Mouse (Mus musculus) c-Kit-positive CD71-negative TER-119-negative erythroid progenitor cells, embryonic 14.5 days (primary cell): ENCODE data around the gene Cpe.

Source experiments
- DNase-seq: peaks from one replicate; pipeline ENCODE4 v3.0.0-alpha.2; 2013; ENCODE audit warnings: low read depth

Gene Cpe

DNA sequence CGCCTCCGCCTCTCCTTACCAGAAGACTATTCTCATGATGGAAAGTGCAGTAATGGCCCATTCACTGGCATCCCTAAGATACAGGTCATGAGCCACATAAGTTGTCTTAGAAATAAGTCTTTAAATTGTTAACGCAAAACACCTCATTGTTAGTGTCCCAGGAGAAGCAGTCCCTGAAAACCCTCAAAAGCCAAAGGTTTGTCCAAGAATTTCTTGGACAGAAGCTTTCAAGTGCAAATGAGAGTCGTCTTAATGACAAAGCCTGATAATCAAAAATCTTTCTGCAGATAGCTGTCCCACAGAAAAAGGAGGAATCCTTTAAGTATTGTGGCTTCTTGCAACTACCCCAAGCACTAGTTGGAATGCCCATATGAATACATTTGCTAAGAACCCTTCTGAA lies 60.7 kb downstream of the Cpe start:
- DNase-seq: no peak

DNA sequence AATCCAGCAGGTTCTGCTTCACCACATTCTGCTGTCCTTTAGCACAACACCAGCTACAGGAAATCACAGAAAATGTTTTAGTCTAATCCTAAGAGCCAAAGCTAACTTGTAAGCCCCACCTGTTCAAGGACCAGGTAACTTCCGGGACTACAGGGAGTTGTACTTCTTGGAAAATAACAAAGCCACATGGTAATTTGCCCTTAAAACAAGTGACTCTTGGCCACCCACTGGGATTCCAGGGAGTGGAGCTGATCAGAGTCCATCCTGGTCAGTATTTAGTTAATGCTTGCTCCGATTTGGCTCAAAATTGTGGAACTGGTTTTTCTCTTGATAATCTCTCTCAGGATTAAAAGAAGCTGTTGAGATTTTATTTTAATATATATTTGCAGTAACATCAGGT lies 61.1 kb downstream of the Cpe start:
- no peak for DNase-seq

DNA sequence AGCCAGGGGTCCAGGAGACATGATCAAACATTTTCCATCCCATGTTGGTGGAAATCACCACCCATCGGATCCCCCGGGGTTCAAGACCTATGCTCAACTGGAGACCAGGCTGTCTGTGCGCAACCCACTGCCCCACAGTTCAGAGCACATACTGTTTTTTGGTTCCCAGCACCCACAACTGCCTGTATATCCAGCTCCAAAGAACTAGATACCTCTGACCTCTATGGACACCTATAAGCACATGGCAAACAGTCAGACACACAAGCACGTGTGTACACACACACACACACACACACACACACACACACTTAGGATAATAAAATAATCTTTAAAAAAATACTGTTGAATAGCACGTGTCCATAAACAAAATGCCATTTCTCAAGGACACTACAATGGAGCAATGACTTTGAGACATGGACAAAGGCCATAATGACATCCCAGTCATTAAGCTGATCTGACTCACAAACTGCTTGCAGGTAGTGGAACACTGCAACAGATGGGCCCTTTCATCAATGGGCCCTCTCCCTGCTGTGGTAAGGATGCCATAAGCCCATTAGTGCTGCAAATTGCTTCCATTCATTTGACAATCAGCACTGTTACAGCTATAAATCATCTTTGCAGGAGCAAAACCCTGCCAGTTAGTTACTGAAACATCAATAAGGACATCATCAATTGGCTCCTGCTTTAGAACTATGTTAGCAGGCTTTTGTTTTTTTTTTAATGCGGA lies 63.7 kb downstream of the Cpe start:
- no peak for DNase-seq

DNA sequence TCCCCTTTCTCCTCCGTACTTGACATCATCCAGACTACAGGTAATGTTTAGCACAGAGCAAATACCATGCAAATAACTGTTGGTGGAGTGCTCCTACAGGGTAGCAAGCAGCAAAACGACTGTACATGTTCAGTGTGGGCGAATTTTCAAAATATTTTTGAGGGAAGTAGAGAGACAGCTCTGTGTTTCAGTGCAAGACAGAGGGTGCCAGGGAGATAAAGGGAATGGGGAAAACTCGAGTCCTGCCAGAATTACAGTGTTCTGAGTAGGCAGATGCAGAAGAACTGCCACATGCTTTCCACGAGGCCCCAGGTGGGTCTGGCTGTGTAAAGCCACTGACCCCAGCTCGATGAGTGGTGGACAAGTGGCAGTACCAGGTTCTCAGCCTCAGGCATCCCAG lies 64.8 kb downstream of the Cpe start:
- DNase-seq: no peak

DNA sequence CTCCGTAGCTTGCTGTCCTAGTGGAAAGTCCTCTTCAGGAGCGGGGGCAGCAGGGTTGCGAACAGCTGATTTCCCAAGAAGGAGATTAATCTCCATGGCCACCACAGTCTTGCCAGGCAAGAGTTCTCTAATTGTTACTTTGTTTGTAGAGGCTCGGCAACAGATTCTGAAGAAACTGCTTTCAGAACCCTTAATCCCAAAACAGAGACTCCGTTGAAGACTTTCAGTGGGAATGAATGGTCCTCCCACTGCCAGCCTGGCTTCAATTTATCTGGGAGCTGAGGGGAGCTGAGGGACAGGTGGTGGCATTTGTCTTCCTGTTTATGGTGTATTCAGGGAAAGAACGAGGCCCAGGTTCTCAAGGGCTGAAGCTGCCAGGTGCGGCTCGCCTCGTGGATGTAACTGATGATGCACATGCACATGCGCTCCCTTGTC lies 68.2 kb downstream of the Cpe start:
- DNase-seq: no peak

DNA sequence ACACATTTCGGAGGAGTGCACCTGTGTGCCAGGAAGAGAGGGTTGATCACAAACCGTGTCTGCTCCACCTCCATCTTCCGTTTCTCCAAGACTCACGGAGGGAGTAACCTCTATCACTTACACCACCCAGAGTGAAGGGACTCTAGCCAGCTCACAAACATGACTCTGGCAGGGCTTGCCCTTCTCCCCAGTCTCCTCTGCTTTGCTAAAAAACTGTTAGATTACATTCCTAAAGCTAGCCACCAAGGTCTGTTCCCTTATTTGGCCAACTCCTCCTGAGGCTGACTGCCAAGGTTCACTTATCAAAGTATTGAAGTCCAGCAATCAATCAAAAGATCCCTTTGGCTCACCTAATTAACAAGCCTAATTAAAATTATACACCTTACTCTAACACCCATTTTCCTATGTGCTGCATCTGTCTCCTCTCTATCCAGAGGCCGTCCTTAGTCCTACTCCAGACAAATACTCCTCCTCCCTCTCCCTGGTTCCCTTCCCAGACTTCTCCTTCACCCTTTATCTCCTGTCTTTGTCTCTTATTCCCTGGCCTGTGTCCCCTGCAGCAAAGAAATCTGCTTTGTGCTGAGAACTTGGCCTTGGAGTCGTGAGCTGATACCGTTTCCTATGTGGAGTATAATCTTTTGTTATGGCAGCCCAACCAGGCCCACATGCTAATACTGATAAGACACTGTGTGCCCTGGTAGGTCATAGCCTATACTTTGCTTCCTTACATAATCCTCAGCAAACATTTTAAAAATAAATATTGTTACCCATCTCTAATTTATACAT lies 72.3 kb downstream of the Cpe start:
- no peak for DNase-seq

DNA sequence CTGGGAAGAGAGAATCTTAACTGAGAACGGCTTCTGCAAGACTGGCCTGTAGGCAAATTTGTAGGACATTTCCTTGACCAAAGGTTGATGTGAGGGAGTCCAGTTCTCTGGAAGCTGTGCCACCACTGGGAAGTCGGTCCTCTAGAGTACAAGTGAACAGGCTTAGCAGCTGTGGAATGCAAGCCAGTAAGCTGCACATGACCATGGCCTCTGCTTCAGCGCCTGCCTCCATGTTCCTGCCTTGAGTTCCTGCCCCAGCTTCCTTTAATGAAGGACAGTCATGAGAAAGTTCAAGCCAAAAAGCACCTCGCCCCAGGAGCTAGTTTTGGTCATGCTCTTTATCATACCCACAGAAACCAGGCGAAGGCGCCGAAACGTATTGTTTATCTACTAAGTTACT lies 73.2 kb downstream of the Cpe start:
- no peak for DNase-seq

DNA sequence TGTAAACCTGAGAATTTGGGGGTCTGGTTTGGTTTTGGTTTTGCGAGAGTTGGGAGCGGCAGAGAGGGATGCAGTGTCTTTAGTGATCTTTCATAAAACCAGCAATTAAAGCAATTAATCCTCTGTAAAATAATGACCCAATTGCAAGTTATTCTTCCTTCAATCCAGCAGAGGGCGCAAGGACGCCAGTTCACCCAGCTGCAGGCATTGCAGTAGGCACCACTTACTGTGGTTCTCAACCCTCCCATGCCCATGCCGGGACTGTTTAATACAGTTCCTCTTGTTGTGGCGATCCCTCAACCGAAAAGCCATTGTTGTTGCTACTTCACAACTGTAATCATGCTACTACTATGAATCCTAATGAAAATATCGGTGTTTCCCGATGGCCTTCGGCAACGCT lies 74.2 kb downstream of the Cpe start:
- peak; percentile 43 for DNase-seq

DNA sequence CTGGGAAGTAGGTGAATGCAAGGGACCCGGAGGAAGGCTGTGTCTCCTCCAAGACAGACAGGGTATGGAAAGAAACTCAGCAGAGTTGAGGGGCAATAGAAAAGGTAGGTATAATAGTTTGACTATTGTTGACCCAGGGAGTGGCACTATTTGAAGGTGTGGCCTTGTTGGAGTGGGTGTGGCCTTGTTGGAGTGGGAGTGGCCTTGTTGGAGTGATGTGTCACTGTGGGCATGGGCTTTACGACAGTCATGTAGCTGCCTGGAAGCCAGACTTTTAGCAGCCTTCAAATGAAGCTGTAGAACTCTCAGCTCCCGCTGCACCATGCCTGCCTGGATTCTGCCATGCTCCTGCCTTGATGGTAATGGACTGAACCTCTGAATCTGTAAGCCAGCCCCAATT lies 76.3 kb downstream of the Cpe start:
- DNase-seq: no peak

DNA sequence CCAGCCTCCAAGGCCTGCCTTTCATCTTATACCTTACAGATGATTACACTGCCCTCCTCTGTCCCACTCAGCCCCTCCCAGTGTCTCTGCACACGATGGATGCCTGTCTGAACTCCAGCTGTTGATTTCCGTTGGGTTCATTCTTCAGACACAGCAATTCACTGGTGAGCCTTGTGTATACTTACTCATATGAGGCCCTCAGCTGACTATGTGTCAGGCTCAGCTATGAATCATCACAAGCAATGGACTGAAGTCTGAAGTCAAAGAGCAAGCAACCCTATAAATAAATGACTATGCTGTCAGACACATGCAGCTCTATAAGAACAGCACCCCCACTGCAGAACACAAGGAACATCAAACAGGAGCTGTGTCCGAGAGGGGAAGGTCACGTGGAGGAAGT lies 77.4 kb downstream of the Cpe start:
- no peak for DNase-seq

DNA sequence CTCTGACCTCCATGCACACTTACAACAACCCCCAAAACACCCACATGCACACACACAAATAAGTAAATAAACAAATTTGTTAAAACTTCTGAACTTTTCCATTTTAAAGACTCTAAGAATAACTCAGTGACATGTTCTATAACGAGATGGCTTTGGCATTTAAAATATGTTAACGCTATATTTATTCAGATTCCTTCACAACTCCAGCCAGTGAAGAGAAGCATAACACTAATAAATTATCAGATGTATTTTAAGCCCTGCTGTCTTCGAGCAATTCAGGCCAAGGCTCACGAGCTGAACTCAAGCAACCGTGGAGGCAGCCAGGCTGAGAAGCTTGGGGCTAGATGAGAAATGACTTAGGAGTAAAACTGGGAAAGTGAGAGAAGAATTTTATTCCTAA lies 79.2 kb downstream of the Cpe start:
- DNase-seq: no peak

DNA sequence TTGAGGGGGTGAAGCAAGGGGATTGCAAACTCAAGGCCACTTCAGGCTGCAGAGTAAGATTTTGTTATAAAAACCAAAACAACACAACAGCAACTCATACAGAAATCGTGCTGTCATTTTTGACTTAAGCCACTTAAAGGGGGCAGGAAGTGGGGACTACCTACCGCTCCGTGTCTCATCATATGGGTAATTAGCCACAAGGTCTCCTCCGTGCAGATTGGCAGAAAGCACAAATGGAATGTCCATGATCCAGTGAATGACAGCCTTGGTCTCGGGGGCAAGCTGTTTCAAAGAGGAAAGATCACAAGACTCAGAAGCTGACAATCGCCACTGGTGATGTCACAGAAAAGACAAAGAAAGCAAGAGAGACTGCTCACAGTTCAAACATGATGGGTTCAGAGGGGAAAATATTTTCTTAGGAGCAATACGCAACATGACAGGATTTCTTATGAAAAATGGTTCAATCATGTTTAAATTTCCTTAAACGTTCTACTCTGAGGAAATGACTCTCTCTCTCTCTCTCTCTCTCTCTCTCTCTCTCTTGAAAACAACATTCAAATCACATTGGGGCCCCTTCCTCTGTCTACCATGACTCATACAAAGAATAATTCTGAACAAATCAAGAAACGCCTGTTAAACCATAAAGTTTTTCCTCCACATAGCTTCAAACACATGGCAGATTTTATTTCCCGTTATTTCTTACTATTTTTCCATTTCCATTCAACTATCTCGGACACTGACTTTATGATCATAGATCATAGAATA lies 81.5 kb downstream of the Cpe start:
- no peak for DNase-seq

DNA sequence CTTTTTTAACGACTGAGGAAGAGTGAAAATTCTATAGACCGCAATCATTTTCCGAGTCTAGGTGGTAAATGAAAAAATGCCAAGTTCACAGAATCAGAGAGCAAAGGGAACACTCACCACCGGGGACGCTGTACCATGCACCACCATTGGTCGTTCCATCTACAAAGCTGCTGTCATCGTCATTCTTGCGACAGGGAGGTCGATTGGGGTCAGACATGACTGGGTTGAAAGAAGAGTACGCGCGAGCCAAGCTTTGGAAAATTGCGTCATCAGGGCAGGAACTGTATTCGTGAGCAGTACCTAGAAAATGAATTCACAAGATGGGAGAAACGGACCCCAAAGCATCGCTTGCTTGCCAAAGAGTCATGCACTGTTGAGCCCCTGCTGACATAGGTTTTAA lies 83.9 kb downstream of the Cpe start:
- DNase-seq: no peak

DNA sequence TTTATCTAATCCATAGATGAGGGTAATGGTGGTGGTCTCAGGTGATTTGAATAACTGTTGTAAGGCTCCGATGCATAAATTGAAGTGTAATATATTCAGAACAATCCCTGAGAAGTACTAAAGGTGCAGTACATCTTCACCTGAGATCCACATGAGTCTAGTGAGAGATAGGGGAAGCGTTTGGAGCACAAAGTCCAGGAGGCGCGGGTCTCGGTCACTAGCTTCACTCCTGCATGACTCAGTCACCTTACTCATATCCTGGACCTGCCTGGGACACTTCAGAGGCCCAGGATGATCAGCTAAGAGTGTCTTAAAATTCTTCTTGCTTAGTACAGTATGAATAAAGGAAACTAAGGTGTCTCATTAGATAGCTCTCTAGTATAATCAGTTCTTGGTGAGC lies 86.8 kb downstream of the Cpe start:
- no peak for DNase-seq

DNA sequence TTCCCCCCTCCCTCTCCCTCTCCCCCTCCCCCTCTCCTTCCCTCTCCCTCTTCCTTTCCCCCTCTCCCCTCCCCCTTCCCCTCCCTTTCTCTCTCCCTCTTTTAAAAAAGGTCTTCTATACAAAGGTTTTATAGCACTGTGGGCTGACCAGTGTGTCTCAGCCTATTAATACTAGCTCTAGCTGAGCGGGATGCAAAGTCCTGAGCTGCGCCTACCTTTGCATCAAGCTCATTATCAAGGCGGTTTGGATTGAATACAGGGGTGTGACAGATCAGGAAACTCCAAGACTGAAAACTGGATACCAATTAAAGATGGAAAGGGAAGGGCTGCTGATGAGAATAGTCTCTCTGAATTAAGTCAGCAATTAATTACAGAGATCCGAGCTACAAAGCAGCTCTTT lies 94.6 kb downstream of the Cpe start:
- DNase-seq: no peak

DNA sequence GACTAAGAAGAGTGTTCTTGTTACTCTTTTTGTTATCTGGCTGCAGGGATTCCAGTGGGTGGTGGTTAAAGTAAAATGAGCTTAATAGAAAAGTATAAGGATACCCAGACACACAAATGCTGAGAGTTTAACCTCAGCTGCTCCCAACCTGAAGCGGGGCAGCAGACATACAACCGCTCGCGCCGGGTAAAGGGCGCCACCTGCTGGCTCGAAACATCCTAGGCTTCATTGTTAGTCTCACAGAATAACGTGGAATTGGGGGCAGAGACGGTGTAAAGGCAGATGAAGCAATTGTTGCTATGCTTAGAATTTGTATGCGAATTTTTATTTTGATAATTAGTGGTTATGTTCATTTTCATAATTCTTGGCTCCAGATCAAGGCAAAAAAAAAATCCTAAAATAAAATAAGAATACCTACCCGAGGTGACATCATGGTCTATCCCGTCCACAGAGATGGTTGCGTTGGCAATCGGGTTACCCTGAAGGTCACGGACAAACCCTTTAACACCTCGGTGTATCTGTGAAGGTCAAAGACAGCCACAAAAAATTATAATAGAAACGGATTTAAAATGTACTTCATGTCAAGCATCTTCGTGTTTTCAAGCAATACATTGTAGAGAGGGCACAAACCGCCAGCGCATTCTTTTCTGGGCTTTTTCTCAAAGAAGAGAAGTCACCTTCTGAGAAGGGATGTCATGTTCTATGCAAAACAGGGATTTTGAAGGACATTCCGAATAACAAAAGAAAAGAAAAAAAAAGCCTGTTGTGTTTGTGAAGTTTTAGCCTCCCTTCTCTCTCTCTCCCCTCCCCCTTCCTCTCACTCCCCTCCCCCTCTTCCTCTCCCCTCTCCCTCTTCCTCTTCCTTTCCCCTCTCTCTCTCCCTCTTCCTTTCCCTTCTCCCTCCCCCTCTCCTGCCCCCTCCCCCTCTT lies 95.5 kb downstream of the Cpe start:
- DNase-seq: peak; percentile 31

DNA sequence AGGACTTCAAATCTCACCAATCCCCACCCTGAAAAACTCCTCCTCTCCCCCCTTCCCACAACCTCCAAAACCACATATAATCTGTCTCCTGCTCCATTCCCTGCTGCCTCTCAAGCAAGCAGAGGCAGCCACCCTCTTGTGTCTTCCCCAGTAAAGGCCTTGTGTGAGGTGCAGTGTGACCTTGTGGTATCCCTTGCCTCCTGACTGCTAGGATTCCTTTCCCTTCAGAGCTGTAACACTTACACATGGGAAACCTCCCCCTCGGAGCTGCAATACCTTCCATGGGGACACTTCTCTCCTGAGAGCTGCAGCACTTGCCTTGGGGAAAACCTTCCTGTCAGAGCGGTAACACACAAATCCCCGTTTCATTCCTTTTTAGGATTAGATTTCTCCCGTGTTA lies 96.5 kb downstream of the Cpe start:
- DNase-seq: no peak

DNA sequence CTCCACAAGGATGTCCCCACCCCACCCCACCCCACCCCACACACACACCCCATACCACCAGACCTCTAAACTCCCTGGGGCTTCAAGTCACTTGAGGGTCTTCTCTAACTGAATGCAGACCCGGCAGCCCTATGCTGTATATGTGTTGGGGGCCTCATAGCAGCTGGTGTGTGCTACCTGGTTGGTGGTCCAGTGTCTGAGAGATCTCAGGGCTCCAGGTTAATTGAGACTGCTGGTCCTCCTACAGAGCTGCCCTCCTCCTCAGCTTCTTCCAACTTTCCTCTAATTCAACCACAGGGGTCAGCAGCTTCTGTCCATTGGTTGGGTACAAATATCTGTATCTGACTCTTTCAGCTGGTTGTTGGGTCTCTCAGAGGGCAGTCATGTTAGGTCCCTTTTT lies 102.4 kb downstream of the Cpe start:
- DNase-seq: no peak

DNA sequence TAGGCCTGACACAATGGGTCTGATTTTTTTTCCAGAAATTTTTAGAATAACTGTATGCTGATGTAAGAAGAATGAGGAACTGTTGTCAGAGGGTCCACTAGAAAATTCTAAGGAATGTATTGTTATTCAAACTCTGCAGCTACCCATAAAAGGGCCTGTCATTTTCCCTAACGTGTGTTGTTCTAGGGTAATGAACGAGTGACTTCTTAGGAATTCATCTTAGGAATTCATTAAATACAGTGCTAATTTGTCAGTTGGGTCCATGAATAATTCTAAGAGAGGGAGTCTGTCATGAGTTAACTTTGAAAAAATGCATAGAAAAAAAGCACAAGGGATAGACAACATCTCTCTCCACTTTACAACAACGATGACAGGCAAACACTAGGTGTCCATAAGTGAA lies 110.0 kb downstream of the Cpe start:
- DNase-seq: no peak

DNA sequence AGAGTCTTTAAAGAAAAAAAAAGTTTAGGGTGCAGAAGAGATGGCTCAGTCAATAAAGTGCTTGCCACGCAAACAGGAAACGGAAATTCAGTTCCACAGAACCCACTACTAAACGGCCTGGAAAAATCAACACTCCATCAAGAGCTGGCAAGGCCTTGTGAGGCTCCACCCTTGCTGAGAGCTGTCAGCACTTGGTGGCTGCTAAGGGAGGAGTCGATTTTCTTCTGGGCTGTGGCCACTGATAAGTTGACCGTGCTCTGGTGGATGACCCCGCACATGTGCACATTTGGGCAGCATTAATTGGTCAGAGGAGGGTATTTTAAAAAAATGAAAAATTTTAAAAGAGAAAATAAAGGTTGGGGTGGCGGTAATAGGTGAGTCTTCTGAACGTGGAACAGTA lies 114.6 kb downstream of the Cpe start:
- DNase-seq: no peak

DNA sequence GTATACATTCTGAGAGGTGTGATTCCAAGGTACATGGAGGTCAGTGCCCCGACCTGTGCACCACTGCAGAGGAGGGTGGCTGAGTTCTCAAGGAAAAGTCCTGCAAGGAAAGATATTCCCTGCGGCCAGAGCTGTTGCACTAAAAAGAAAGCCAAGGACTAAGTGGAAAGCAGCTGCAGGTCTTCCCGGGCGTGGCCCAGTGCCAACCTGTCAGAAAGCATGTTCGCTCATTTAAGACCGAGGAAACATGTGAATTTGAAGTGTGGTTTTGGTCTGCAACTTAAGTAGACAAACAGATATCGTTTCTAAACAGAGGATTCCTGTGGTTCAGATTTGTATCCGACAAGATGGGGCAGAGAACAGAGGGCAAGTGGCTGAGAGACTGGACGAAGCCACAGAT lies 117.9 kb downstream of the Cpe start:
- DNase-seq: no peak
